Mouse (Mus musculus) hindbrain, embryonic 15.5 days (tissue): ENCODE measurements around the gene Il3. TPM values are rescaled to one million over a fixed set of nuclear protein-coding genes. Genes with fewer than 3 reads are reported as not detected.

ENCODE experiments used
- ATAC-seq: fragments of 200-750 bp; cut with Nextera tagmentation; 2 replicates; pipeline ENCODE4 v1.8.0; 2017; ENCODE audit warnings: low read depth, moderate number of reproducible peaks, moderate TSS enrichment; ENCODE audit not compliant: low FRiP score
- H3K27ac ChIP-seq: fragments of 300-500 bp; sonication (generic); replicated peaks from 2 replicates; pipeline ENCODE4 v1.5.1; 2015; ENCODE audit warnings: mild to moderate bottlenecking, inconsistent platforms
- H3K27me3 ChIP-seq: fragments of 300-500 bp; sonication (generic); 2 replicates; pipeline ENCODE4 v1.6.1; 2015; ENCODE audit warnings: control low read depth, inconsistent platforms
- H3K36me3 ChIP-seq: fragments of 300-500 bp; sonication (generic); 2 replicates; pipeline ENCODE4 v1.6.1; 2015; ENCODE audit warnings: control low read depth, inconsistent platforms
- H3K4me1 ChIP-seq: fragments of 300-500 bp; sonication (generic); replicated peaks from 2 replicates; pipeline ENCODE4 v1.6.1; 2015; ENCODE audit warnings: control low read depth, inconsistent platforms
- H3K4me2 ChIP-seq: fragments of 300-500 bp; sonication (generic); 2 replicates; pipeline ENCODE4 v1.6.1; 2015; ENCODE audit warnings: moderate library complexity, mild to moderate bottlenecking, inconsistent platforms
- H3K4me3 ChIP-seq: fragments of 300-500 bp; sonication (generic); 2 replicates; pipeline ENCODE4 v1.5.1; 2015; ENCODE audit warnings: mild to moderate bottlenecking, inconsistent platforms
- H3K9ac ChIP-seq: fragments of 300-500 bp; sonication (generic); 2 replicates; pipeline ENCODE4 v1.6.1; 2015; ENCODE audit warnings: inconsistent platforms
- H3K9me3 ChIP-seq: fragments of 300-500 bp; sonication (generic); 2 replicates; pipeline ENCODE4 v1.6.1; 2016; ENCODE audit warnings: control low read depth, inconsistent platforms
- WGBS: fragments of 180-500 bp; shearing (Covaris S2); methylation state at CpG from one replicate; pipeline ENCODE4 v1.1.7; 2015; 5-methylcytosine and 5-hydroxymethylcytosine counted together
- polyA plus RNA-seq: library from polyadenylated mRNA; unstranded; fragments of >200 nt; fragmentation: Nextera tagmentation; extraction: Ambion mirVana; gene quantifications from 2 replicates; pipeline ENCODE4 v1.2.1, GENCODE M21; 2015

Il3 gene
- polyA plus RNA-seq, 1 experiment from 2014 or later, result not detected

DNA sequence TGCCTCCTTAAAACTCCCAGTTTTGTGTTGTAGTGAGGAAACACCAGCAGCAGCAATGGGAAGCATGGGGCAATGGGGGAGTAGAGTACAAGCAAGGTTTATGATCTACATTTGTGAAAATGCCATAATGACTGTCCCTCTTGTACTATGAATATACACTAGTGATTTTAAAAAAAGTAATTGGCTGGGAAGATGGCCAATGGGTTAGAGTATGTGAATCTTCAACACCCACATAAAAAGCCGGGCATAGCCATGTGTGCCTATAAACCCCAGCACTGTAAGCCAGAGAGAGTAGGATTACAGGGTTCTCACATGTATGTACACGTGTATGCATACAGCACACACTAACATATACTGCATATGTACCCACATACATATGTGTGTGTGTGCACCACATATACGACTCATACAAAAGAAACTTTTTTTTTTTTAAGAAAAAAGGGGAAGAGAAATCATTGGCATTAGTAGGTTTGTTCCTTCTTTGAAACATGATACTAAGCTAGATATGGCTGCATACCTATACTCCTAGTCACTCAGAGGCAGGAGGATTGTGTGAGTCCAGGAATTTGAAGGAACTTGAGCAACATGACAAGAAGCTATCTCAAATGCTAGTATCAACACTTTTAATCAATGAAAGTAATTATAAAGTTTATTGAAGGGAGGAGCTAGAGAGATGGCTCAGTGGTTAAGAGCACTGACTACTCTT is 2.3 kb upstream of the Il3 start:
- no peak for ATAC-seq
- Histone ChIP-seq H3K4me3 (no peak overlapping the region), H3K27ac (no peak overlapping the region), H3K36me3 (no peaks in the 10 kb centered on the region), H3K9me3 (no peaks in the 10 kb centered on the region), H3K4me1 (no peaks in the 10 kb centered on the region), H3K4me2 (no peak overlapping the region), H3K9ac (no peak overlapping the region), H3K27me3 (no peaks in the 10 kb centered on the region)
- 81% methylated on average over 3 of the region's 3 CpGs for WGBS

DNA sequence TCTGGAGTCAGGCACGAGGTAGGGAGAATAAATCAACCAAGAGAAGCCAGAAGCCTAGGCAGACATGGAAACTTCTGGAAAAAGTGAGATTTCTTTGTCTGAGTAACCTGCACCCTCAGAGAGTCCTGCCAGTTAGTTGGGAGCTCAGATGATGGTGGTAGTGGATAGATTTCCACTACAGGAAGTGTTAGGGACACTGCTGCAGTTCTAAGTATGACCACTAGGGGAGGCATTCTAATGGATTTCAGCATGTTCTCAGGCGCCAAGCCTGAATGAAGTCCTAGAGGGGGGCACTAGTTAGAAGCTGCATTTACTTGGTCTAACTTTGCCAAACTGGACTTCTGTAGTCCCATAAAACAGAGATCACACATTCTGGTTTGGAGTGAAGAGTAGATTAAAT is 2.5 kb downstream of the Il3 start:
- Histone ChIP-seq H3K4me2 (no peak overlapping the region), H3K4me1 (no peaks in the 10 kb centered on the region), H3K27me3 (no peaks in the 10 kb centered on the region), H3K27ac (no peak overlapping the region), H3K9me3 (no peaks in the 10 kb centered on the region), H3K9ac (no peak overlapping the region), H3K4me3 (no peak overlapping the region), H3K36me3 (no peaks in the 10 kb centered on the region)
- ATAC-seq, result no peak
- WGBS, result 58% methylated on average over 2 of the region's 2 CpGs

GRCm38 (mm10) chr11:54263405-54264031 is 3.6 kb downstream of the Il3 start:
- H3K36me3 ChIP-seq, result no peaks in the 10 kb centered on the region
- H3K4me1 ChIP-seq, result no peaks in the 10 kb centered on the region
- no peak overlapping the region for H3K4me2 ChIP-seq
- no peak overlapping the region for H3K27ac ChIP-seq
- no peaks in the 10 kb centered on the region for H3K9me3 ChIP-seq
- 11% methylated on average over 1 of the region's 1 CpGs for WGBS
- no peak for ATAC-seq
- no peaks in the 10 kb centered on the region for H3K27me3 ChIP-seq
- H3K4me3 ChIP-seq, result no peak overlapping the region
- no peak overlapping the region for H3K9ac ChIP-seq

- H3K9me3 ChIP-seq, result no peaks in the 10 kb centered on the region
These were observed 10.3 kb downstream of the Il3 start for GRCm38 (mm10) chr11:54256624-54257376.

GRCm38 (mm10) chr11:54254114-54254513 is 13.0 kb downstream of the Il3 start:
- H3K9me3 ChIP-seq, result no peaks in the 10 kb centered on the region
- H3K36me3 ChIP-seq, result no peaks in the 10 kb centered on the region
- no peak overlapping the region for H3K9ac ChIP-seq
- no peak for ATAC-seq
- H3K4me3 ChIP-seq, result no peak overlapping the region
- H3K4me2 ChIP-seq, result no peak overlapping the region
- no peak overlapping the region for H3K27ac ChIP-seq
- H3K27me3 ChIP-seq, result no peaks in the 10 kb centered on the region
- 64% methylated on average over 4 of the region's 4 CpGs for WGBS
- no peaks in the 10 kb centered on the region for H3K4me1 ChIP-seq

More at GRCm38 (mm10) chr11:54256624-54257376, 10.3 kb downstream of the Il3 start:
- Histone ChIP-seq H3K4me1 (no peaks in the 10 kb centered on the region), H3K36me3 (no peaks in the 10 kb centered on the region), H3K9ac (no peak overlapping the region), H3K27me3 (no peaks in the 10 kb centered on the region), H3K27ac (no peak overlapping the region), H3K4me2 (no peak overlapping the region), H3K4me3 (no peak overlapping the region)
- WGBS, result 43% methylated on average over 3 of the region's 3 CpGs
- peak; percentile 84; the same call in 1 of the 2 replicates for ATAC-seq

GRCm38 (mm10) chr11:54250575-54250974 is 16.5 kb downstream of the Il3 start:
- H3K4me3 ChIP-seq, result no peak overlapping the region
- no peak overlapping the region for H3K27ac ChIP-seq
- H3K36me3 ChIP-seq, result no peaks in the 10 kb centered on the region
- no peaks in the 10 kb centered on the region for H3K9me3 ChIP-seq
- no peak for ATAC-seq
- H3K4me1 ChIP-seq, result no peaks in the 10 kb centered on the region
- no peak overlapping the region for H3K9ac ChIP-seq
- no peak overlapping the region for H3K4me2 ChIP-seq
- no peaks in the 10 kb centered on the region for H3K27me3 ChIP-seq
- WGBS, result 91% methylated on average over 11 of the region's 11 CpGs

- WGBS, result 86% methylated on average over 3 of the region's 3 CpGs
- no peaks in the 10 kb centered on the region for H3K9me3 ChIP-seq
- H3K4me2 ChIP-seq, result no peak overlapping the region
- ATAC-seq, result no peak
- no peaks in the 10 kb centered on the region for H3K27me3 ChIP-seq
- H3K36me3 ChIP-seq, result no peaks in the 10 kb centered on the region
- H3K9ac ChIP-seq, result no peak overlapping the region
- no peak overlapping the region for H3K4me3 ChIP-seq
- no peak overlapping the region for H3K27ac ChIP-seq
- H3K4me1 ChIP-seq, result no peaks in the 10 kb centered on the region
These were observed 17.3 kb downstream of the Il3 start for GRCm38 (mm10) chr11:54249748-54250147.

GRCm38 (mm10) chr11:54248940-54249717 is 17.9 kb downstream of the Il3 start, which contains the start of gene Csf2:
Csf2 (minus strand) TSS chr11:54249667.
- no peaks in the 10 kb centered on the region for H3K9me3 ChIP-seq
- H3K27ac ChIP-seq, result no peak within 1 kb of the TSS
- WGBS, result 73% methylated on average over 11 of the region's 11 CpGs
- no peak within 1 kb of the TSS for H3K9ac ChIP-seq
- no peaks in the 10 kb centered on the region for H3K27me3 ChIP-seq
- no peak for ATAC-seq
- no peak within 1 kb of the TSS for H3K4me2 ChIP-seq
- no peaks in the 10 kb centered on the region for H3K36me3 ChIP-seq
- H3K4me1 ChIP-seq, result no peaks in the 10 kb centered on the region
- H3K4me3 ChIP-seq, result no peak within 1 kb of the TSS

- 78% methylated on average over 10 of the region's 10 CpGs for WGBS
- H3K27me3 ChIP-seq, result no peaks in the 10 kb centered on the region
- no peaks in the 10 kb centered on the region for H3K9me3 ChIP-seq
- no peak for ATAC-seq
- H3K36me3 ChIP-seq, result no peaks in the 10 kb centered on the region
- H3K9ac ChIP-seq, result no peak overlapping the region
- no peaks in the 10 kb centered on the region for H3K4me1 ChIP-seq
- no peak overlapping the region for H3K27ac ChIP-seq
- no peak overlapping the region for H3K4me2 ChIP-seq
- no peak overlapping the region for H3K4me3 ChIP-seq
These were observed 19.7 kb downstream of the Il3 start for GRCm38 (mm10) chr11:54247251-54247950.

GRCm38 (mm10) chr11:54244465-54244864 is 22.6 kb downstream of the Il3 start:
- Histone ChIP-seq H3K36me3 (no peaks in the 10 kb centered on the region), H3K4me1 (no peaks in the 10 kb centered on the region), H3K9ac (no peak overlapping the region), H3K27me3 (no peaks in the 10 kb centered on the region), H3K9me3 (no peaks in the 10 kb centered on the region), H3K4me3 (no peak overlapping the region), H3K27ac (no peak overlapping the region), H3K4me2 (no peak overlapping the region)
- 81% methylated on average over 6 of the region's 6 CpGs for WGBS
- no peak for ATAC-seq

GRCm38 (mm10) chr11:54242494-54242893 is 24.6 kb downstream of the Il3 start:
- 95% methylated on average over 3 of the region's 3 CpGs for WGBS
- H3K27me3 ChIP-seq, result no peaks in the 10 kb centered on the region
- H3K4me2 ChIP-seq, result no peak overlapping the region
- no peak overlapping the region for H3K27ac ChIP-seq
- H3K4me3 ChIP-seq, result no peak overlapping the region
- no peak overlapping the region for H3K9ac ChIP-seq
- no peaks in the 10 kb centered on the region for H3K9me3 ChIP-seq
- no peaks in the 10 kb centered on the region for H3K4me1 ChIP-seq
- ATAC-seq, result no peak
- no peaks in the 10 kb centered on the region for H3K36me3 ChIP-seq
